In the genomic region with DNA sequence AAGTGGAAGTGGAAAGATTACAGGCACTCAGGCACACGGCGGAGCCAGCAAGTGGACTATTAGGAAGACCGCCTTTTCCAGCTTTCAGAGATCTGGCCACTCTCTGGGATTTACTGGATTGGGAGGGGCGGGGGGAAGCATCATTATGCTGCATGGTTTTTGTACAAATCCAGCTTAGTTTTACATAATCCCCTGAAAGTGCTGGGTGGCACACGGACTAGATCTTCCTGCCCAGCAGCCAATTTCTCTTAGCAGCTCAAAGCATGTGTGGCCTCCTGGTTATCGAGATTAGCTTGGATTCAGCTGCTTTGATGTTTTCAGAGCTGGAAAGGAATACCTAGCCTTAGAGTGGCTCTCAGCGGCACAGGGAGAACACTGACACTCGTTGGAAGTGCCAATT, we compare ENCODE assay signal across 18 mouse cellular contexts. TPM values are rescaled to one million over a fixed set of nuclear protein-coding genes. Genes with fewer than 3 reads are reported as not detected.
"Had no signal": no experiment of that assay in that cellular context is flagged by ENCODE, and none has a peak within 500 bp of the region (broad histone marks: within the 10 kb centered on the region; RNA-seq: fewer than 3 reads in every experiment).

No protein-coding gene starts in this region.

- DNase-seq: kidney, adult 2 months; kidney, postnatal 25 days; liver; liver, embryonic 13.5 days; liver, postnatal 0 days; lung, postnatal 14 days; thymus, postnatal 4 days had no signal

- H3K4me2 ChIP-seq: limb, embryonic 12.5 days; liver, embryonic 13.5 days; lung, embryonic 15.5 days; neural tube, embryonic 12.5 days had no signal

- H3K4me3 ChIP-seq: limb, embryonic 12.5 days; liver, embryonic 13.5 days; lung, embryonic 15.5 days; neural tube, embryonic 12.5 days had no signal

- H3K36me3 ChIP-seq: limb, embryonic 12.5 days; liver, embryonic 13.5 days; lung, embryonic 15.5 days; neural tube, embryonic 12.5 days had no signal

- H3K27me3 ChIP-seq: limb, embryonic 12.5 days; liver, embryonic 13.5 days; lung, embryonic 15.5 days; neural tube, embryonic 12.5 days had no signal

- H3K9me3 ChIP-seq: limb, embryonic 12.5 days; liver, embryonic 13.5 days; lung, embryonic 15.5 days; neural tube, embryonic 12.5 days had no signal

- H3K4me1 ChIP-seq: limb, embryonic 12.5 days; liver, embryonic 13.5 days; lung, embryonic 15.5 days; neural tube, embryonic 12.5 days had no signal

- H3K9ac ChIP-seq: limb, embryonic 12.5 days; liver, embryonic 13.5 days; liver, postnatal 0 days; lung, embryonic 15.5 days; neural tube, embryonic 12.5 days had no signal

- H3K27ac ChIP-seq: limb, embryonic 12.5 days; liver, embryonic 13.5 days; lung, embryonic 15.5 days; macrophage; neural tube, embryonic 12.5 days; stomach, postnatal 0 days had no signal

RNA-seq across cellular contexts. Expression of a gene that starts 34.5 kb away (rescaled TPM):
- total RNA-seq: layer of hippocampus, postnatal 25 days; left cerebral cortex, adult 8-10 months; left cerebral cortex, postnatal 36 days; megakaryocyte-erythroid progenitor cell, adult 5-6 weeks; monocyte, adult 5-6 weeks; neutrophil, adult 5-6 weeks had no signal
- polyA plus RNA-seq: macrophage had no signal
